Mouse (Mus musculus): Measurements from ENCODE around the gene Rab25.
A peak's percentile ranks its signal among the peaks of the same experiment; 100 is the strongest.

The Rab25 gene

GRCm38 (mm10) chr3:88542486-88542885 lies 5.6 kb downstream of the Rab25 start:
- no peak for DNase-seq (ENCODE audit: low read depth, low spot score)

- no peak for DNase-seq (ENCODE audit: low read depth, low spot score)
Measured at GRCm38 (mm10) chr3:88541622-88542401, 6.3 kb downstream of the Rab25 start.

- DNase-seq (ENCODE audit: low read depth, low spot score) = no peak
Measured at GRCm38 (mm10) chr3:88540085-88540484, 8.0 kb downstream of the Rab25 start.

GRCm38 (mm10) chr3:88539397-88539796 lies 8.7 kb downstream of the Rab25 start:
- no peak for DNase-seq (ENCODE audit: low read depth, low spot score)

GRCm38 (mm10) chr3:88538271-88539145 lies 9.6 kb downstream of the Rab25 start:
- DNase-seq (ENCODE audit: low read depth, low spot score) = no peak

GRCm38 (mm10) chr3:88537146-88537545 lies 11.0 kb downstream of the Rab25 start:
- no peak for DNase-seq (ENCODE audit: low read depth, low spot score)

GRCm38 (mm10) chr3:88536103-88536930 lies 11.8 kb downstream of the Rab25 start:
- no peak for DNase-seq (ENCODE audit: low read depth, low spot score)

- no peak for DNase-seq (ENCODE audit: low read depth, low spot score)
Measured at GRCm38 (mm10) chr3:88535527-88535926, 12.6 kb downstream of the Rab25 start.

GRCm38 (mm10) chr3:88535005-88535404 lies 13.1 kb downstream of the Rab25 start:
- DNase-seq (ENCODE audit: low read depth, low spot score) = no peak

GRCm38 (mm10) chr3:88533706-88534105 lies 14.4 kb downstream of the Rab25 start:
- DNase-seq (ENCODE audit: low read depth, low spot score) = no peak

- DNase-seq (ENCODE audit: low read depth, low spot score) = no peak
Measured at GRCm38 (mm10) chr3:88532689-88533511, 15.2 kb downstream of the Rab25 start.

- DNase-seq (ENCODE audit: low read depth, low spot score) = no peak
Measured at GRCm38 (mm10) chr3:88532299-88532674, 15.8 kb downstream of the Rab25 start, which contains the start of gene Mex3a. TSS of gene Mex3a (plus strand) at chr3:88532395.

GRCm38 (mm10) chr3:88531348-88532298 lies 16.5 kb downstream of the Rab25 start:
- peak; percentile 87 for DNase-seq (ENCODE audit: low read depth, low spot score)

- no peak for DNase-seq (ENCODE audit: low read depth, low spot score)
Measured at GRCm38 (mm10) chr3:88530082-88530864, 17.8 kb downstream of the Rab25 start.

GRCm38 (mm10) chr3:88529204-88530000 lies 18.7 kb downstream of the Rab25 start:
- no peak for DNase-seq (ENCODE audit: low read depth, low spot score)

- no peak for DNase-seq (ENCODE audit: low read depth, low spot score)
Measured at GRCm38 (mm10) chr3:88528646-88529045, 19.5 kb downstream of the Rab25 start.

GRCm38 (mm10) chr3:88527565-88527964 lies 20.5 kb downstream of the Rab25 start:
- DNase-seq (ENCODE audit: low read depth, low spot score) = no peak
